Mouse (Mus musculus): ENCODE measurements around the gene Toe1. TPM values are rescaled to one million over a fixed set of nuclear protein-coding genes. Genes with fewer than 3 reads are reported as not detected.
A peak's percentile ranks its signal among the peaks of the same experiment; 100 is the strongest.

The Toe1 gene
- total RNA-seq, 2 experiments from 2014 or later: 12.7 to 14.2 TPM

GRCm38 (mm10) chr4:116792453-116792852 is 15.0 kb downstream of the Toe1 start:
- no peak for DNase-seq

- peak; percentile 46 to 71 for DNase-seq
Measured at GRCm38 (mm10) chr4:116788956-116789355, 18.5 kb downstream of the Toe1 start.

- no peak for DNase-seq
Measured at GRCm38 (mm10) chr4:116787985-116788760, 19.3 kb downstream of the Toe1 start.

GRCm38 (mm10) chr4:116786587-116786986 is 20.9 kb downstream of the Toe1 start:
- no peak for DNase-seq

GRCm38 (mm10) chr4:116782171-116782570 is 25.3 kb downstream of the Toe1 start:
- no peak for DNase-seq

GRCm38 (mm10) chr4:116781366-116781765 is 26.1 kb downstream of the Toe1 start:
- no peak for DNase-seq

DNA sequence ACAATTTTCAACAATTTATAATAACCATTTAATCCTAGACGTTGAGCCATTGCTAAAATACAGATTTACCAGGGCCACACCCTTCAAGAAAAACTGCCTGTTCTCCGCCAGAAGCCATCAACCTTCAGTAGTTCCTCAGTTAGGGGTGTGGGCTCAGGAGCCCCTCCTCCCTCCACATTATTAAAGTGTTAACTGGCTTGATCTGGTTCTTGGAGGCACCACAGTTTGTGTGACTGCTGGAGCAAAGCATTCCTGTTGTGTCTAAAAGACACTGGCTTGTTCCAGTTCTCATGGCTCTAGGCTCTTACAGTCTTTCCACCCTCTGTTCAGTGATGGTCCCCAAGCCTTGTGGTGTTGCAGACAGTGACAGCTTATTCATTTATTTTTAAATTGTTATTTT is 26.9 kb downstream of the Toe1 start:
- no peak for DNase-seq

GRCm38 (mm10) chr4:116777079-116777478 is 30.4 kb downstream of the Toe1 start:
- no peak for DNase-seq

- no peak for DNase-seq
Measured at GRCm38 (mm10) chr4:116776391-116776790, 31.0 kb downstream of the Toe1 start.

DNA sequence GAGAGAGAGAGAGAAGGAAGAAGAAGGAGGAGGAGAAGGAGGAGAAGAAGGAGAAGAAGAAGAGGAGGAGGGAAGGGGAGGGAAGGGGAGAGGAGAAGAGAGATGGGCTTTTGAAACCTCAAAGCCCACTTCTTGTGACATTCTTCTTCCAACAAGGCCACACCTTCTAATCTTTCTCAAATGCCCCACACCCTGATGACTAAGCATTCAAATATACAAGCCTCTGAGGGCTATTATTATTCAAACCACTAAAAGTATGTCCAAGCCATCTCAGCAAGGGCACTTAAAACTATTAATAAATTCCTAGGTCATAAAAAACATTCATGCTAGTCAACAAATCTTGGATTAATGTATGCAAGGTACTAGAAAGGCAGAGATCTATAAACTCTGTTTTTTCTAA is 38.4 kb downstream of the Toe1 start:
- DNase-seq: no peak

GRCm38 (mm10) chr4:116768510-116768909 is 38.9 kb downstream of the Toe1 start:
- DNase-seq: no peak

DNA sequence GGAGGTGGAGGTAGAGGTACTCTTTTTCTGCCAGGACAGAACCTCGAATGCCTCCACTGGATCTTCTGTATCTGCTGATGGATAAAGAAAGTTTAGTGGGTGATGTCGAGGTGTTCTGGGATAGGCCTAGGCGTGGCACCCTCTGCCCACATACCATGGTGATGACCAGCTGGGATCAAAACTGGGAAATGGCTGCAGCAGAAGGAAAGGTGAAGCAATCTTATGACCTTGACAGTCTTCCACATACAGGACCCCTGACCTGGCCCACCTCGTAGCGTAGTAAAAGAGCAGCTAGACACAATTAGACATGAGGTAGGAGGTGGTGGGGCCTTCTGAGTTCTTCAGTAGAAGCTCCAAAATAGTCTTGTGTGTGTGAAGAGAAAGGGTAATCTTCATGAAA is 43.4 kb downstream of the Toe1 start:
- DNase-seq: no peak

- no peak for DNase-seq
Measured at GRCm38 (mm10) chr4:116761914-116762313, 45.5 kb downstream of the Toe1 start.

DNA sequence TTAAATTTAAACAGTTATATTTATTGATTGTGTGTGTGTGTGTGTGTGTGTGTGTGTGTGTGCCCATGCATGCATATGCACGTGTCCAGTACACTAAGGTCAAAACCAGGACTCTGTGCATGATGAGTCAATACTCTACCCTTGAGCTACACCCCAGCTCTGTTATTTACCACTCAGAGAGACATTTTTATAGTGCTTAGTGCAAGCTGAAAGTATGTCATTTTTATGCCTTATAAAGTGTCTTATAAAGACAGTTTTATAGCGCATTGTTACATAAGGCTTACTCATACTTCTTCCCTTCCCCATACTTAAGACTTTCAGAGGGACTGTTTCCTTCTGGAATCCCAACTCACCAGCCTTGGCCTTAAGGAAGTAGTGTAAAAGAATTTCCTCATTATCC is 57.7 kb downstream of the Toe1 start:
- DNase-seq: no peak

Other genes with a start within 250 kb of the Toe1 start
- gene Gpbp1l1, start 250.0 kb downstream of the Toe1 start, total RNA-seq (2021): 10 to 100 TPM; 39.6 to 43.2 TPM
- gene Ccdc17, start 211.0 kb downstream of the Toe1 start, total RNA-seq (2021): 1 to 10 TPM; 4.0 to 4.3 TPM
- 10 to 100 TPM; 34.5 to 35.9 TPM for gene Nasp, start 179.7 kb downstream of the Toe1 start, total RNA-seq (2021)
- 100 to 1,000 TPM; 372 to 396 TPM for gene Akr1a1, start 156.0 kb downstream of the Toe1 start, total RNA-seq (2021)
- 100 to 1,000 TPM; 148 to 168 TPM for gene Prdx1, start 122.1 kb downstream of the Toe1 start, total RNA-seq (2021)
- gene Mmachc, start 99.2 kb downstream of the Toe1 start, total RNA-seq (2021): 10 to 100 TPM; 16.1 to 18.3 TPM
- gene Ccdc163, start 99.1 kb downstream of the Toe1 start, total RNA-seq (2021): 1 to 10 TPM; 2.8 to 5.3 TPM
- gene Tesk2, start 86.7 kb downstream of the Toe1 start, total RNA-seq (2021): 1 to 10 TPM; 4.1 to 5.0 TPM
- 1 to 10 TPM; 3.0 to 3.7 TPM for gene Mutyh, start 83 bp upstream of the Toe1 start, total RNA-seq (2021)
- gene Hpdl, start 14.1 kb upstream of the Toe1 start, total RNA-seq (2021): 1 to 10 TPM; 4.9 to 5.2 TPM
- 10 to 100 TPM; 17.6 to 18.5 TPM for gene Zswim5, start 69.7 kb upstream of the Toe1 start, total RNA-seq (2021)
- 10 to 100 TPM; 60.1 to 71.0 TPM for gene Urod, start 186.8 kb upstream of the Toe1 start, total RNA-seq (2021)
- 10 to 100 TPM; 41.3 to 41.5 TPM for gene Hectd3, start 187.7 kb upstream of the Toe1 start, total RNA-seq (2021)
- gene Eif2b3, start 211.8 kb upstream of the Toe1 start, total RNA-seq (2021): 10 to 100 TPM; 18.7 to 18.9 TPM